In the genomic region with DNA sequence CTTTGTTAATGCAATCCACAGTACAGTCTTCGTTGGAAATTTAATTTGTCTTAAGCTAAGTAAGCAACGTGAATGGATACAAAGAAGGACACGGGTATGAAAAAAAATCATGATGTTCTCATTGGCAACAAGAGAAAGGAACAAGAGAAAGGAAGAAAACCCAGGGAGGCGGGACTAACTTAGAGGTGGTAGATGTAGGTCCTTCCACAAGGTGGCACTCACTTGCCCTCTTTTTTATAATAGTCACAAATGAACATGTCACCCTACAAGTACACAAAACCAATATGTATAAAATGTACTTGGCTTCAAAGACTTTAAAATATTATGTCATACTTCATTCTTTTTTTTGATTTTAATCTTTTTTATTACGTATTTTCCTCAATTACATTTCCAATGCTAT, we compare ENCODE assay signal across 12 mouse cellular contexts.
DNase-seq lines count a peak whose midpoint lies in the region; ATAC-seq and TF ChIP-seq lines count a peak whose summit lies in the region.
"Had no signal": no experiment of that assay in that cellular context is flagged by ENCODE, and none has a peak within 500 bp of the region (broad histone marks: within the 10 kb centered on the region; RNA-seq: fewer than 3 reads in every experiment).

No protein-coding gene starts in this region.

- H3K27ac ChIP-seq in layer of hippocampus, adult 2 months: no peak overlapping the region
- H3K27ac ChIP-seq: embryonic facial prominence, embryonic 15.5 days; heart, embryonic 13.5 days; limb, embryonic 15.5 days had no signal

- peak; percentile 52; the same call in 1 of the 2 replicates for ATAC-seq in frontal cortex, adult (ENCODE audit: low TSS enrichment)

- DNase-seq in frontal cortex, postnatal 36 days (ENCODE audit: low spot score in 2 of 2): no peak
- DNase-seq in layer of hippocampus, adult 2 months (ENCODE audit: low spot score in 2 of 2): peak in 1 of 2 experiments; percentile 4
- no peak for DNase-seq in layer of hippocampus, postnatal 36 days
- DNase-seq in 416B (ENCODE audit: low read depth) (peak; percentile 57), R1 (ENCODE audit: low read depth, low spot score) (peak; percentile 47)
- DNase-seq in gastrocnemius, adult 8-10 months (ENCODE audit: low spot score in 2 of 2): no peak
- no peak for DNase-seq in spleen, adult 12 weeks (ENCODE audit: low spot score)
- DNase-seq: cerebellum, adult 8-10 months had no signal

- H3K4me3 ChIP-seq in layer of hippocampus, adult 2 months: no peak overlapping the region
- H3K4me3 ChIP-seq: embryonic facial prominence, embryonic 15.5 days; heart, embryonic 13.5 days; limb, embryonic 15.5 days had no signal

- peak; percentile 69 for TF ChIP-seq CTCF in layer of hippocampus, adult 2 months (conservative IDR thresholded peaks at IDR 0.05)

Comparison
In these comparisons a context has a peak if more than half of its experiments do, and no peak if none do; other contexts are left out.
1. DNase-seq: peak in 416B (single experiment) and R1 (single experiment); none in frontal cortex, postnatal 36 days (0 of 2), layer of hippocampus, postnatal 36 days (0 of 2), gastrocnemius, adult 8-10 months (0 of 2) and spleen, adult 12 weeks (single experiment).